Mouse (Mus musculus) CH12.LX (cell line): ENCODE data around the gene Tspan5. TPM values are rescaled to one million over a fixed set of nuclear protein-coding genes. Genes with fewer than 3 reads are reported as not detected.

Experiments used
- DNase-seq: peaks from one replicate; pipeline ENCODE4 v3.0.0-alpha.2; 2013; ENCODE audit errors: extremely low read depth
- H3K27ac ChIP-seq: 2 replicates; pipeline ENCODE4 v1.5.1; 2012; ENCODE audit warnings: low read depth, mild to moderate bottlenecking, control low read depth, moderate library complexity; ENCODE audit not compliant: insufficient read depth
- H3K27me3 ChIP-seq: replicated peaks from 2 replicates; pipeline ENCODE3; 2012; ENCODE audit warnings: inconsistent platforms
- H3K36me3 ChIP-seq, 2 experiments: replicated peaks in 1 of 2; 2 replicates each; pipeline versions ENCODE3 to v1.6.1; 2012; ENCODE audit warnings: inconsistent platforms in 1 of 2, low read length in 1 of 2, mild to moderate bottlenecking in 1 of 2, mixed read lengths in 1 of 2, moderate library complexity in 1 of 2; ENCODE audit not compliant: control insufficient read depth in 1 of 2, insufficient read depth in 1 of 2
- H3K4me1 ChIP-seq, 2 experiments: 2 replicates each; pipeline ENCODE4 v1.6.1; 2012; ENCODE audit warnings: inconsistent platforms in 1 of 2, moderate library complexity in 1 of 2; ENCODE audit not compliant: insufficient read depth in 2 of 2, control insufficient read depth in 1 of 2
- H3K4me2 ChIP-seq: 2 replicates; pipeline ENCODE4 v1.6.1; 2012; ENCODE audit warnings: low read depth, mild to moderate bottlenecking, control low read depth; ENCODE audit not compliant: poor library complexity, insufficient read depth, severe bottlenecking
- H3K4me3 ChIP-seq, 3 experiments: fragments of 150-350 bp in 1 of 3; sonication (generic) in 1 of 3; replicated peaks in 1 of 3; 2 replicates each; pipeline versions ENCODE3 to v1.5.1; 2011 to 2012; ENCODE audit warnings: low read depth in 2 of 3, low read length in 2 of 3, mild to moderate bottlenecking in 2 of 3, moderate library complexity in 2 of 3, control low read depth in 1 of 3, improper control_type of control experiment in 1 of 3, inconsistent platforms in 1 of 3, mixed read lengths in 1 of 3; ENCODE audit not compliant: poor library complexity in 1 of 3
- H3K79me2 ChIP-seq: replicated peaks from 2 replicates; pipeline ENCODE4 v1.6.1; 2012; ENCODE audit warnings: mild to moderate bottlenecking, moderate library complexity; ENCODE audit not compliant: control insufficient read depth, poor library complexity, insufficient read depth, severe bottlenecking; ENCODE audit errors: extremely low read depth
- H3K9ac ChIP-seq: 2 replicates; pipeline ENCODE4 v1.6.1; 2012; ENCODE audit warnings: low read depth, mild to moderate bottlenecking, control low read depth, moderate library complexity; ENCODE audit not compliant: insufficient read depth
- H3K9me3 ChIP-seq: replicated peaks from 2 replicates; pipeline ENCODE3; 2012; ENCODE audit warnings: low read length, inconsistent platforms, mixed read lengths
- CHD1 ChIP-seq: IDR thresholded peaks from 2 replicates; pipeline ENCODE4 v1.6.1; 2012; ENCODE audit warnings: low read depth, low read length, improper control_type of control experiment, inconsistent platforms
- CHD2 ChIP-seq: IDR thresholded peaks from 2 replicates; pipeline ENCODE4 v1.6.1; 2011; ENCODE audit warnings: low read length, improper control_type of control experiment
- CTCF ChIP-seq, 2 experiments: IDR thresholded peaks in 1 of 2; conservative IDR thresholded peaks in 1 of 2; 2 replicates each; pipeline ENCODE4 v1.5.1; 2011 to 2012; ENCODE audit warnings: low read depth in 2 of 2, low read length in 2 of 2, improper control_type of control experiment in 1 of 2, inconsistent platforms in 1 of 2, mild to moderate bottlenecking in 1 of 2, moderate library complexity in 1 of 2
- E2F4 ChIP-seq: IDR thresholded peaks from 2 replicates; pipeline ENCODE4 v1.6.1; 2011; ENCODE audit warnings: low read depth, low read length, improper control_type of control experiment; ENCODE audit not compliant: insufficient replicate concordance
- ELF1 ChIP-seq: IDR thresholded peaks from 2 replicates; pipeline ENCODE4 v1.6.1; 2014; ENCODE audit warnings: low read depth, mild to moderate bottlenecking, inconsistent platforms, low read length, improper control_type of control experiment
- GABPA ChIP-seq: IDR thresholded peaks from 2 replicates; pipeline ENCODE4 v1.6.1; 2012; ENCODE audit warnings: low read depth, low read length, improper control_type of control experiment, inconsistent platforms; ENCODE audit not compliant: insufficient replicate concordance
- JUN ChIP-seq: IDR thresholded peaks from 2 replicates; pipeline ENCODE4 v1.6.1; 2011; ENCODE audit warnings: low read depth, mild to moderate bottlenecking, low read length, improper control_type of control experiment, moderate library complexity; ENCODE audit not compliant: insufficient read depth
- JUND ChIP-seq: conservative IDR thresholded peaks from 2 replicates; pipeline ENCODE4 v1.6.1; 2011; ENCODE audit warnings: low read depth, low read length, improper control_type of control experiment
- MEF2A ChIP-seq: IDR thresholded peaks from 2 replicates; pipeline ENCODE4 v1.6.1; 2014; ENCODE audit warnings: low read depth, mild to moderate bottlenecking, inconsistent platforms, low read length, improper control_type of control experiment, borderline replicate concordance
- NRF1 ChIP-seq: IDR thresholded peaks from 2 replicates; pipeline ENCODE4 v1.6.1; 2014; ENCODE audit warnings: low read depth, mild to moderate bottlenecking, inconsistent platforms, low read length, improper control_type of control experiment, moderate library complexity
- POLR2A ChIP-seq: IDR thresholded peaks from 2 replicates; pipeline ENCODE4 v1.6.1; 2011; ENCODE audit warnings: low read depth, mild to moderate bottlenecking, improper control_type of control experiment, low read length
- POLR2AphosphoS2 ChIP-seq: IDR thresholded peaks from 2 replicates; pipeline ENCODE4 v1.6.1; 2011; ENCODE audit warnings: low read depth, low read length, improper control_type of control experiment
- UBTF ChIP-seq: IDR thresholded peaks from 2 replicates; pipeline ENCODE4 v1.6.1; 2012; ENCODE audit warnings: low read depth, mild to moderate bottlenecking, inconsistent platforms, low read length, improper control_type of control experiment, moderate library complexity
- ZKSCAN1 ChIP-seq: IDR thresholded peaks from 2 replicates; pipeline ENCODE4 v1.6.1; 2012; ENCODE audit warnings: low read depth, inconsistent platforms, low read length, improper control_type of control experiment, borderline replicate concordance
- ZNF384 ChIP-seq: IDR thresholded peaks from 2 replicates; pipeline ENCODE4 v1.6.1; 2012; ENCODE audit warnings: low read depth, low read length, improper control_type of control experiment, inconsistent platforms
- dilution Hi-C: fragments of 300-500 bp; cut with MboI; formaldehyde crosslinking; loops from 2 replicates; pipeline ENCODE4 v1.14.3; 2020; ENCODE audit warnings: low sequenced_read_pairs; ENCODE audit not compliant: extremely low pct_unique_long_range_greater_than_20kb, extremely low pct_ligation_motif_present
- in situ Hi-C: fragments of 300-500 bp; cut with MboI; formaldehyde crosslinking; loops from 3 replicates; pipeline ENCODE4 v1.14.3; 2019; ENCODE audit warnings: low sequenced_read_pairs, low pct_ligation_motif_present, low pct_unique_long_range_greater_than_20kb, mixed read lengths
- polyA plus RNA-seq: library from polyadenylated mRNA; unstranded; fragments of >175 nt; gene quantifications from 2 replicates; pipeline ENCODE4 v1.2.1, GENCODE M21; 2012; ENCODE audit warnings: low read depth; ENCODE audit not compliant: insufficient read length
- total RNA-seq, 2 experiments: library from RNA; depleted of rRNA; stranded (reverse); fragments of 300-350 nt in 1 of 2; fragments of >200 nt in 1 of 2; gene quantifications; 2 replicates each; pipeline ENCODE4 v1.2.3; 2012 to 2014

Tspan5 gene
- total and polyA plus RNA-seq, 3 experiments = 17.2 to 43.1 (median 25.9) TPM

DNA sequence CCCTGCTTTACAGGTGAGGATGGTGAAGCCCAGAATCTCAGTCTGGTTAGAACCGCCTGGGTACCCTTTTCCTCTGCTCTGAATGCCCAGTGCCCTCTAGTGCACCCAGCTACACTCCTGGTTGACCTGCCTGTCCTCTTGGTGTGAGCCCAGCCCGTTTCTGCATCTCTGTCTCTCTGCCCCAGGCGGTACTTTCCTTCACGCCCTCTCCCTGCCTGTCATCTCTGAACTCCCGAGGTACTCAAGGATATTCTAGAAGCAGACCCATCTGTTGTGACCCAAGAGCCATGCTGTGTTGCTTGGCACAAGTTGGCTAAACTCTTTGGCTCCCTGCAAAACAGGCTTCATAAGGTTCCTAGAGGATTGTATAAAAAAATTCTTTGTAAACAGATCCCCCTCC is 78.3 kb downstream of the Tspan5 start:
- 0 out of 2 replicates have a peak, but pooled peaks cover 2% of the 10 kb centered on the region for H3K79me2 ChIP-seq
- H3K27ac ChIP-seq = no peak overlapping the region
- no peak for DNase-seq
- peaks cover 9 to 73% of the 10 kb centered on the region in 2 experiments for H3K4me1 ChIP-seq
- no peak for TF ChIP-seq JUN
- no peak for TF ChIP-seq ZNF384
- no peak for TF ChIP-seq CHD2
- TF ChIP-seq E2F4 = no peak
- TF ChIP-seq GABPA = no peak
- no peak for TF ChIP-seq CHD1
- TF ChIP-seq JUND = no peak
- no peak for TF ChIP-seq ELF1
- no peak for TF ChIP-seq UBTF
- in situ Hi-C loops = no loop called here
- H3K9ac ChIP-seq = no peak overlapping the region
- no peaks in the 10 kb centered on the region for H3K9me3 ChIP-seq
- peaks cover 0 to 8% of the 10 kb centered on the region in 2 experiments for H3K36me3 ChIP-seq
- no peaks in the 10 kb centered on the region for H3K27me3 ChIP-seq
- H3K4me3 ChIP-seq = no peak overlapping the region
- H3K4me2 ChIP-seq = no peak overlapping the region
- dilution Hi-C loops = no loop called here

DNA sequence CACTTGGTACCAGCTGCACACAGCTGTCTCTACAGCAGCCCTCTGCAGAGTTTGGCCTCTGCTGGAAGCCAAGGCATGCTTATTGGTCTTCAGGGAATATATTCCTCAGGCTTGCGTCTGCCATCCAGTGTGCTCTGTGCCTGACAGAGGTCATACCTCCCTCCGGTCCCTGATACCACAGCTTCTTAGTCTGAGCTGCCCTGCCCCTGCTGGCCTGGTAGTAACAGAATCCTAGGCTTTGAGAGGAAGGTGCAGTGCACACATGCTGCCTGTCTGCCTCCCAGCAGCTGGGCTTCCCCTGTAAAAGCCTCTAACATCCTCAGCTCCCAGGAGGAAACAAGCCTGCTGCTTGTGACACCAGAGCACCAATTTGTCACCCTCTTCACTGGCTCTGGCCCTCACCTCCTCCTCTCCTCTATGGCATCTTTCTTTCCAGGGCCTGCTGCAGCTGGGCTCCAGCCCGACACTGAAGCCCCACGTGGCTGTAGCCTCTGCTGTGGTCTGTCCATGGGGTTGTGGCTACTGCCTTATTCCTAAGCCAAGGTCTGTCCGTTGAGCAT is 80.0 kb downstream of the Tspan5 start:
- in situ Hi-C loops (no loop called here), dilution Hi-C loops (no loop called here)
- DNase-seq = peak; percentile 51
- Histone ChIP-seq H3K4me2 (no peak overlapping the region), H3K4me3 (no peak overlapping the region), H3K27me3 (no peaks in the 10 kb centered on the region), H3K4me1 (peaks cover 6 to 67% of the 10 kb centered on the region in 2 experiments; a peak in 3 of 4 replicates), H3K9me3 (no peaks in the 10 kb centered on the region), H3K79me2 (no peaks in the 10 kb centered on the region), H3K27ac (no peak overlapping the region), H3K36me3 (peaks cover 0 to 12% of the 10 kb centered on the region in 2 experiments), H3K9ac (no peak overlapping the region)
- TF ChIP-seq NRF1 (no peak), POLR2A (no peak), CTCF (conservative IDR thresholded peaks at IDR 0.05 in 1 of 2, IDR thresholded peaks at IDR 0.05 in 1 of 2; ENCODE audit: low read depth in 2 of 2, low read length in 2 of 2) (no peak; a peak in 1 of 4 replicates), ZKSCAN1 (no peak), MEF2A (no peak), POLR2AphosphoS2 (no peak)
